Mouse (Mus musculus): ENCODE data around the gene Fam19a3.

DNA sequence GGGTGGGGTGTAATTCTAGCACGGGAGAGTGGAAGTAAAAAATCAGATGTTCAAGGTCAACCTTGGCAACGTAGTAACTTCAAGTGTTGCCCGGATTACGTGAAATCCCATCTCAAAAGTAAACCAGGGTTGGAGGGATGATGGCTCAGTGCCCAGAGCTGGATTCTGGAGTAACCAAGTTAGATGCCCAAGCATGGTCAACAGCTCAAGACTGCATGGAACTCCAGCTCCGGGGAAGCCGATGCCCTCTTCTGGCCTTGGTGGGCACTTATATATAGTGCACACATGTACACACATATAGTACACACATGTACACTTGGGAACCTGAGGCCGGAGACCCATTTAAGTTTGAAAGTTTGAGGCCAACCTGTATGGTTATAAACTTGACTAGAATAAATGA is 34.5 kb upstream of the Fam19a3 start:
- no peak for TF ChIP-seq CTCF (IDR thresholded peaks at IDR 0.05; ENCODE audit: insufficient read depth, low read length)
- no peak for TF ChIP-seq POLR2A (IDR thresholded peaks at IDR 0.05; ENCODE audit: borderline replicate concordance, extremely low read depth, low read depth, low read length)

Data from lung, adult 2 months (tissue).